Mouse (Mus musculus): ENCODE data around the gene Xlr4a. TPM values are rescaled to one million over a fixed set of nuclear protein-coding genes. Genes with fewer than 3 reads are reported as not detected.

Xlr4a gene
- polyA plus RNA-seq, 1 experiment from 2014 or later = 0.87 TPM

DNA sequence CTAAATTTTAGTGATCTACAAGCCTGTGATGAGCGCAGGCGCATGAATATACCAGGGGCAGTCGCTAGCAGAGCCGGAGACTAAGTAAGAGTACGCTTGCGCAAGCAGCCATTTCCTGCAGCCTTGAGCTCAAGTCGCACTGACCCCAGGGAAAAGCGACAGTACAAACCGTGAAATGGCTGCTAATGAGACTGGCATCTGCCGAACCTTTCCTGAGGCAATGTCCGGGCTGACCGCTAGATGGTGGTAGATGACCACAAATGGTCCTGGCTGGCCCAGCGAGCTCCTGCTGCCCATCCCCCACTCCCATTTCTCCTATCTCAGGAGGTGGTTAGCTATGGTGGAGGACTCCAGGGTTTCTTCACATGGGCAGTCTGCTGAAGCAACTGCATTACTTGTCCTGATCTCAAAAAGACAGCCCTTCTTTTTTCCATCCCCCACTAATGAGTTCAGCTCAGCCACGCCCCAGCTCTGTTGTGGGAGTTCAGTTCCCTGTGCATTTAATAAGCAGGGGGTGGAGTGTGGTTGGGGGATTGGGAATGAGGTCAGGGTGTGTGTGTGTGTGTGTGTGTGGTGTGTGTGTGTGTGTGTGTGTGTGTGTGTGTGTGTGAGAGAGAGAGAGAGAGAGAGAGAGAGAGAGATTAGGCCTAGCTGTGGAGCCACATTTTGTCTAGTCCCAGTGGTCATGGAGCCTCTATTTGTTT is 28.3 kb downstream of the Xlr4a start:
- no peaks in the 10 kb centered on the region for H3K9me3 ChIP-seq
- ATAC-seq (ENCODE audit: insufficient number of reproducible peaks, insufficient read depth, low FRiP score, low TSS enrichment, low read depth) = peak; percentile 92
- no peaks in the 10 kb centered on the region for H3K36me3 ChIP-seq
- no peaks in the 10 kb centered on the region for H3K4me1 ChIP-seq (replicated peaks)
- no peak overlapping the region for H3K27ac ChIP-seq
- H3K4me3 ChIP-seq (replicated peaks) = no peak overlapping the region
- 10% methylated on average over 14 of the region's 14 CpGs for WGBS
- H3K27me3 ChIP-seq = no peaks in the 10 kb centered on the region
- no peak overlapping the region for H3K9ac ChIP-seq (replicated peaks)
- peak overlapping the region; percentile 41 for H3K4me2 ChIP-seq

DNA sequence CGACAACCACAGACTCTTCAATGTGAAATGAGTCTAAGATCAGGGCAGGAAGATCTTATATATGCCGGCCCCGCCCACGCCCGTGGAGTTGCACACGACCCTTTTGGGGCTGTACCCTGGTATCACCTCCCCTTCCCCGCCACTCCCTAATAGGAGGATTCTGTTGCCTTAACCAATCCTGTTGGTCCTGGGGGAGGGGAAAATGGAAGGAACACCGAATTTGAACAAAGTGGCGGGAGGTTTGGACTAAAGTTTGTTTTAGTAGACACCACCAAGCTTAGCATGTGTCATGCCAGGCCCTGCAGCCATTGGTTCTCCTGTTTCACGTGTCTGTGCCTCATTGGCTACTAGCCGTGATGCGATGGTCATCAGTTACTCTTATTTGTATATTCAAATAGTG is 42.6 kb downstream of the Xlr4a start:
- H3K4me2 ChIP-seq = no peak overlapping the region
- no peaks in the 10 kb centered on the region for H3K9me3 ChIP-seq
- H3K27ac ChIP-seq = no peak overlapping the region
- no peak for ATAC-seq (ENCODE audit: insufficient number of reproducible peaks, insufficient read depth, low FRiP score, low TSS enrichment, low read depth)
- H3K4me3 ChIP-seq (replicated peaks) = no peak overlapping the region
- H3K27me3 ChIP-seq = peaks cover 14% of the 10 kb centered on the region
- H3K36me3 ChIP-seq = no peaks in the 10 kb centered on the region
- WGBS = 87% methylated on average over 12 of the region's 12 CpGs
- H3K9ac ChIP-seq (replicated peaks) = no peak overlapping the region
- H3K4me1 ChIP-seq (replicated peaks) = no peaks in the 10 kb centered on the region

DNA sequence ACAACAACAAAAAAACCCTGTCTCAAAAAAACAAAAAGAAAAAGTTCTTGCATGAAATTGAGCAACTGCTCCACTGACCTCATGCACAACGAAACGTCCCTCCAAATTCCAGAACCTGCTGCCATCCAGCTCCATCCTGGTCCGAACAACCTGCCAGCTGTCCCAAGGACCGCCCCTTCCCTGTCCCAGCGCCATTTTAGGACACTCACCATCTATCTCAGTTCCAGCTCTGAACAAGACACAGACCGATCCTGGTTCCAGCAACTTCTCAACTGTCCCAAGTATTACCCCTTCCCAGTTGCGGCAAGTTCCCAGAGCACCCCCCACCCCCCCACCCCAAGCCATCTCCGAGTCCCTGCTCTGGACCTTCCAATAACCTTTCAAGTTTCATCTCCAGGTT is 43.4 kb downstream of the Xlr4a start:
- Histone ChIP-seq H3K27ac (no peak overlapping the region), H3K9me3 (no peaks in the 10 kb centered on the region), H3K4me2 (no peak overlapping the region), H3K27me3 (peaks cover 14% of the 10 kb centered on the region), H3K9ac (replicated peaks) (no peak overlapping the region), H3K4me1 (replicated peaks) (no peaks in the 10 kb centered on the region), H3K36me3 (no peaks in the 10 kb centered on the region), H3K4me3 (replicated peaks) (no peak overlapping the region)
- WGBS = 76% methylated on average over 8 of the region's 8 CpGs
- ATAC-seq (ENCODE audit: insufficient number of reproducible peaks, insufficient read depth, low FRiP score, low TSS enrichment, low read depth) = no peak

DNA sequence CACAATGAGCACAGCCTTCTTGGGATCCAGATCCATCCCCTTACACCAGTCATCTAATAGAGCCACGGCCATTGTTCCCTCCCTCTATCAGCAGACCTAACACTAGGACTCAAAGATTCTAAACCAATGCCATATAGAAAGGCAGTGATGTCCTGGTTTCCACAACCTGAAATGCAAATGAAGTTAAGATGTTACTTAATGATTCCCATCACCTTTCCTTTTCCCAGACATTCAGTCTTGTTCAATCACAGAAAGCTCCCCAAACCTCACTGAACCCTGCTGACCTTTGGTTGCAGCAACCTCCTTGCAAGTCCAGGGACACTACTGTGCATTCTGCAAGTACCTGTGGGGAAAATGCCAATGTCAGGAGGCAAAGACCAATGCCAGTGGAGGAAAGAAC is 45.3 kb downstream of the Xlr4a start, which contains the start of gene Pnma5:
Gene Pnma5, minus strand, starts transcription at position 101 of the 400 bp plus-strand sequence.
- Histone ChIP-seq H3K27ac (no peak within 1 kb of the TSS), H3K36me3 (no peaks in the 10 kb centered on the region), H3K9ac (replicated peaks) (no peak within 1 kb of the TSS), H3K4me3 (replicated peaks) (no peak within 1 kb of the TSS), H3K4me1 (replicated peaks) (no peaks in the 10 kb centered on the region), H3K9me3 (no peaks in the 10 kb centered on the region), H3K27me3 (peaks cover 14% of the 10 kb centered on the region), H3K4me2 (no peak within 1 kb of the TSS)
- 85% methylated on average over 1 of the region's 1 CpGs for WGBS
- ATAC-seq (ENCODE audit: insufficient number of reproducible peaks, insufficient read depth, low FRiP score, low TSS enrichment, low read depth) = no peak

Other genes with a start within 250 kb of the Xlr4a start
- gene Cetn2, start 164.1 kb downstream of the Xlr4a start, polyA plus RNA-seq (2016; fragmentation: Nextera tagmentation; extraction: Ambion mirVana) = 82.8 and 85.6 TPM in 2 replicates
- gene Nsdhl, start 163.9 kb downstream of the Xlr4a start, polyA plus RNA-seq (2016; fragmentation: Nextera tagmentation; extraction: Ambion mirVana) = 22.5 and 24.3 TPM in 2 replicates
- 7.9 and 9.4 TPM in 2 replicates for gene Zfp185, start 95.1 kb downstream of the Xlr4a start, polyA plus RNA-seq (2016; fragmentation: Nextera tagmentation; extraction: Ambion mirVana)
- 0.09 and 0.15 TPM in 2 replicates for gene Pnma5, start 45.4 kb downstream of the Xlr4a start, polyA plus RNA-seq (2016; fragmentation: Nextera tagmentation; extraction: Ambion mirVana)
- gene Pnma3, start 17.7 kb downstream of the Xlr4a start, polyA plus RNA-seq (2016; fragmentation: Nextera tagmentation; extraction: Ambion mirVana) = 0.26 and 0.27 TPM in 2 replicates
- 3.8 and 5.0 TPM in 2 replicates for gene Xlr3a, start 14.6 kb upstream of the Xlr4a start, polyA plus RNA-seq (2016; fragmentation: Nextera tagmentation; extraction: Ambion mirVana)
- gene Gm14685, start 34.6 kb upstream of the Xlr4a start, polyA plus RNA-seq (2016; fragmentation: Nextera tagmentation; extraction: Ambion mirVana) = 0.08 TPM in 1 of 2 replicates, not detected in the other
- not detected in 2 replicates for gene Xlr5b, start 66.3 kb upstream of the Xlr4a start, polyA plus RNA-seq (2016; fragmentation: Nextera tagmentation; extraction: Ambion mirVana)
- gene DXBay18, start 67.0 kb upstream of the Xlr4a start, polyA plus RNA-seq (2016; fragmentation: Nextera tagmentation; extraction: Ambion mirVana) = not detected in 2 replicates
- not detected in 2 replicates for gene Spin2d, start 94.5 kb upstream of the Xlr4a start, polyA plus RNA-seq (2016; fragmentation: Nextera tagmentation; extraction: Ambion mirVana)
- gene Xlr3b, start 109.7 kb upstream of the Xlr4a start, polyA plus RNA-seq (2016; fragmentation: Nextera tagmentation; extraction: Ambion mirVana) = 14.4 and 15.3 TPM in 2 replicates
- 0.67 and 0.73 TPM in 2 replicates for gene Xlr4b, start 131.9 kb upstream of the Xlr4a start, polyA plus RNA-seq (2016; fragmentation: Nextera tagmentation; extraction: Ambion mirVana)
- gene F8a, start 145.8 kb upstream of the Xlr4a start, polyA plus RNA-seq (2016; fragmentation: Nextera tagmentation; extraction: Ambion mirVana) = 11.3 and 11.4 TPM in 2 replicates
- not detected in 2 replicates for gene Xlr4c, start 160.7 kb upstream of the Xlr4a start, polyA plus RNA-seq (2016; fragmentation: Nextera tagmentation; extraction: Ambion mirVana)
- 0.16 and 0.40 TPM in 2 replicates for gene Xlr3c, start 182.9 kb upstream of the Xlr4a start, polyA plus RNA-seq (2016; fragmentation: Nextera tagmentation; extraction: Ambion mirVana)
- not detected in 2 replicates for gene Xlr5a, start 210.5 kb upstream of the Xlr4a start, polyA plus RNA-seq (2016; fragmentation: Nextera tagmentation; extraction: Ambion mirVana)
- gene Xlr5c, start 210.5 kb upstream of the Xlr4a start, polyA plus RNA-seq (2016; fragmentation: Nextera tagmentation; extraction: Ambion mirVana) = not detected in 2 replicates